Mouse (Mus musculus): ENCODE results near the gene Spon1. TPM values are rescaled to one million over a fixed set of nuclear protein-coding genes. Genes with fewer than 3 reads are reported as not detected.

The Spon1 gene
- polyA plus RNA-seq, 1 experiment, result 1.8 TPM

- no peaks in the 10 kb centered on the region for H3K27me3 ChIP-seq (ENCODE audit: control insufficient read depth, insufficient read depth, low read length, poor library complexity, severe bottlenecking)
- no peaks in the 10 kb centered on the region for H3K36me3 ChIP-seq (ENCODE audit: control insufficient read depth, insufficient read depth, low read length, poor library complexity, severe bottlenecking)
- H3K9ac ChIP-seq (ENCODE audit: low read depth, poor library complexity, severe bottlenecking), result no peak overlapping the region
- H3K9me3 ChIP-seq (replicated peaks; ENCODE audit: control insufficient read depth, insufficient read depth, low read length, poor library complexity, severe bottlenecking), result no peaks in the 10 kb centered on the region
- H3K4me1 ChIP-seq (ENCODE audit: control insufficient read depth, insufficient read depth, low read length), result peaks cover 3% of the 10 kb centered on the region
- H3K4me3 ChIP-seq (ENCODE audit: low read depth, low read length), result no peak overlapping the region
- H3K27ac ChIP-seq (ENCODE audit: insufficient read depth, low read length), result no peak overlapping the region
- TF ChIP-seq EP300 (IDR thresholded peaks at IDR 0.05; ENCODE audit: insufficient read depth, low read depth, low read length), result no peak
- TF ChIP-seq POLR2A (IDR thresholded peaks at IDR 0.05; ENCODE audit: insufficient read depth, low read length), result no peak
- no peak for TF ChIP-seq CTCF (IDR thresholded peaks at IDR 0.05; ENCODE audit: low read depth, low read length)
Measured at GRCm38 (mm10) chr7:113823026-113823425, 57.2 kb downstream of the Spon1 start.

DNA sequence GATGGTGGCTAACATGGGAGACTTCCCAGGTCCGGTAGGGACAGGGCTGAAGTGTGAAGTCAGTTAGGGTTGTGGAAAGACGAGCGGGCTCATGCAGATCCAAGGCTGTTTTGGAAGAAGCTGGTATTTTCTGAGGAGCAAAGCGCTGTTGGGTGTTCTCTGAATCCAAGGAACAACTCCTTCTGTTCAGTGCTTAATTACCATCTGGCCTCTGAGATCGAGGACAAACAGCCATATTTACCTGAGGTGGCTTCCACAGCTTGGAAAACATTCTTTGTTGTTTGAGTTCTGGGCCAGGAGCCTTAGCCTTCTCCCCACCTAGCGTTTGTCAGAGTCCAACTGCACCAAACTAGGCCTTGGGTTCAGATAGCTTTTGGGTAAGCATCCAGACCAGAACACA, 58.9 kb downstream of the Spon1 start:
- H3K4me1 ChIP-seq (ENCODE audit: control insufficient read depth, insufficient read depth, low read length), result peaks cover 4% of the 10 kb centered on the region
- no peaks in the 10 kb centered on the region for H3K36me3 ChIP-seq (ENCODE audit: control insufficient read depth, insufficient read depth, low read length, poor library complexity, severe bottlenecking)
- TF ChIP-seq EP300 (IDR thresholded peaks at IDR 0.05; ENCODE audit: insufficient read depth, low read depth, low read length), result no peak
- TF ChIP-seq CTCF (IDR thresholded peaks at IDR 0.05; ENCODE audit: low read depth, low read length), result no peak
- no peak for TF ChIP-seq POLR2A (IDR thresholded peaks at IDR 0.05; ENCODE audit: insufficient read depth, low read length)
- H3K4me3 ChIP-seq (ENCODE audit: low read depth, low read length), result no peak overlapping the region
- H3K9me3 ChIP-seq (replicated peaks; ENCODE audit: control insufficient read depth, insufficient read depth, low read length, poor library complexity, severe bottlenecking), result no peaks in the 10 kb centered on the region
- H3K27ac ChIP-seq (ENCODE audit: insufficient read depth, low read length), result no peak overlapping the region
- H3K27me3 ChIP-seq (ENCODE audit: control insufficient read depth, insufficient read depth, low read length, poor library complexity, severe bottlenecking), result no peaks in the 10 kb centered on the region
- no peak overlapping the region for H3K9ac ChIP-seq (ENCODE audit: low read depth, poor library complexity, severe bottlenecking)

- no peaks in the 10 kb centered on the region for H3K9me3 ChIP-seq (replicated peaks; ENCODE audit: control insufficient read depth, insufficient read depth, low read length, poor library complexity, severe bottlenecking)
- no peaks in the 10 kb centered on the region for H3K36me3 ChIP-seq (ENCODE audit: control insufficient read depth, insufficient read depth, low read length, poor library complexity, severe bottlenecking)
- no peak overlapping the region for H3K27ac ChIP-seq (ENCODE audit: insufficient read depth, low read length)
- TF ChIP-seq POLR2A (IDR thresholded peaks at IDR 0.05; ENCODE audit: insufficient read depth, low read length) (no peak), CTCF (IDR thresholded peaks at IDR 0.05; ENCODE audit: low read depth, low read length) (no peak), EP300 (IDR thresholded peaks at IDR 0.05; ENCODE audit: insufficient read depth, low read depth, low read length) (no peak)
- no peak overlapping the region for H3K9ac ChIP-seq (ENCODE audit: low read depth, poor library complexity, severe bottlenecking)
- no peaks in the 10 kb centered on the region for H3K27me3 ChIP-seq (ENCODE audit: control insufficient read depth, insufficient read depth, low read length, poor library complexity, severe bottlenecking)
- no peak overlapping the region for H3K4me3 ChIP-seq (ENCODE audit: low read depth, low read length)
- peaks cover 4% of the 10 kb centered on the region for H3K4me1 ChIP-seq (ENCODE audit: control insufficient read depth, insufficient read depth, low read length)
Measured at GRCm38 (mm10) chr7:113825498-113826205, 59.9 kb downstream of the Spon1 start.

DNA sequence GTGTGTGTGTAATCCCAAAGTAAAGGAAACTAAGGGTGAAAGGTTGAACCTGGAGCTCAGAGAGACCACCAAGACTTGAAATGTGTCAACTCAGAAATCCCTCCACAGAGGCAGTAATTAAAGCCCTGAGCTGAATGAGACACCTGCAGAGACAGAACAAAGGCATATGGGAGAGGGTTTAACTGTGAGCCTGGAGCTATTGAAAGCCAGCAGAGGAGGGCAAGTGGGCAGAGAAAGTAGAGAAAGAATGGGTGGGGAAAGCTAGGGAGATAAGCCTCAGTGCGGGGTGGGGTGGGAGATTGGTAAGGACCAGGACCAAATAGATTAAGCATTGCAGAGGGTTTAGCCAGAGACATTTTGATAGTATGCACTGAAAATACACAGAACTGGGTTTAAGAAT, 60.7 kb downstream of the Spon1 start:
- H3K9ac ChIP-seq (ENCODE audit: low read depth, poor library complexity, severe bottlenecking), result no peak overlapping the region
- peaks cover 4% of the 10 kb centered on the region for H3K4me1 ChIP-seq (ENCODE audit: control insufficient read depth, insufficient read depth, low read length)
- TF ChIP-seq EP300 (IDR thresholded peaks at IDR 0.05; ENCODE audit: insufficient read depth, low read depth, low read length) (no peak), CTCF (IDR thresholded peaks at IDR 0.05; ENCODE audit: low read depth, low read length) (no peak), POLR2A (IDR thresholded peaks at IDR 0.05; ENCODE audit: insufficient read depth, low read length) (no peak)
- H3K27me3 ChIP-seq (ENCODE audit: control insufficient read depth, insufficient read depth, low read length, poor library complexity, severe bottlenecking), result no peaks in the 10 kb centered on the region
- no peaks in the 10 kb centered on the region for H3K9me3 ChIP-seq (replicated peaks; ENCODE audit: control insufficient read depth, insufficient read depth, low read length, poor library complexity, severe bottlenecking)
- H3K4me3 ChIP-seq (ENCODE audit: low read depth, low read length), result no peak overlapping the region
- no peaks in the 10 kb centered on the region for H3K36me3 ChIP-seq (ENCODE audit: control insufficient read depth, insufficient read depth, low read length, poor library complexity, severe bottlenecking)
- no peak overlapping the region for H3K27ac ChIP-seq (ENCODE audit: insufficient read depth, low read length)

- Histone ChIP-seq H3K27ac (ENCODE audit: insufficient read depth, low read length) (no peak overlapping the region), H3K9me3 (replicated peaks; ENCODE audit: control insufficient read depth, insufficient read depth, low read length, poor library complexity, severe bottlenecking) (no peaks in the 10 kb centered on the region), H3K9ac (ENCODE audit: low read depth, poor library complexity, severe bottlenecking) (no peak overlapping the region), H3K4me1 (ENCODE audit: control insufficient read depth, insufficient read depth, low read length) (peaks cover 4% of the 10 kb centered on the region), H3K4me3 (ENCODE audit: low read depth, low read length) (no peak overlapping the region), H3K27me3 (ENCODE audit: control insufficient read depth, insufficient read depth, low read length, poor library complexity, severe bottlenecking) (no peaks in the 10 kb centered on the region), H3K36me3 (ENCODE audit: control insufficient read depth, insufficient read depth, low read length, poor library complexity, severe bottlenecking) (no peaks in the 10 kb centered on the region)
- TF ChIP-seq POLR2A (IDR thresholded peaks at IDR 0.05; ENCODE audit: insufficient read depth, low read length) (no peak), EP300 (IDR thresholded peaks at IDR 0.05; ENCODE audit: insufficient read depth, low read depth, low read length) (no peak), CTCF (IDR thresholded peaks at IDR 0.05; ENCODE audit: low read depth, low read length) (no peak)
Measured at GRCm38 (mm10) chr7:113828122-113828571, 62.3 kb downstream of the Spon1 start.

DNA sequence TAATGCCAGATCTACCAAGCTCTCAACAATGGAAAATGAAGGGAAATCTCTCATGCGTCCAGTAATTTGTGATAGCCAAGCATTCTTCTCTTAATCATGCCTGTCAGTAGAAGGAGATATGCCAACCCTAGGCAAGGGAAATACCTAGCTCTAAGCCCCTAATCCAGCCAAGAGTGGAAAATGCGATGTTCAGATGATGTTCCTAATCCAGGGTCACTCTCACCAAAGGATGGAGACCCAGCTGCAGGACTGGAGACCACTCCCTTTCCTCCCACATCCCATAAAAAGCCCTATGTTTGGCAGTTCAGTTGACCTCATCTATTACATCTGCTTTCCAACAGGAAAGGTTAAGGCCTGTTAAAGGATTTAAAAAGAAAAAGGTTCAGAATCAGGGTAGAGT, 62.8 kb downstream of the Spon1 start:
- Histone ChIP-seq H3K9ac (ENCODE audit: low read depth, poor library complexity, severe bottlenecking) (no peak overlapping the region), H3K27ac (ENCODE audit: insufficient read depth, low read length) (no peak overlapping the region), H3K9me3 (replicated peaks; ENCODE audit: control insufficient read depth, insufficient read depth, low read length, poor library complexity, severe bottlenecking) (no peaks in the 10 kb centered on the region), H3K4me1 (ENCODE audit: control insufficient read depth, insufficient read depth, low read length) (peaks cover 4% of the 10 kb centered on the region), H3K36me3 (ENCODE audit: control insufficient read depth, insufficient read depth, low read length, poor library complexity, severe bottlenecking) (no peaks in the 10 kb centered on the region), H3K27me3 (ENCODE audit: control insufficient read depth, insufficient read depth, low read length, poor library complexity, severe bottlenecking) (no peaks in the 10 kb centered on the region), H3K4me3 (ENCODE audit: low read depth, low read length) (no peak overlapping the region)
- no peak for TF ChIP-seq POLR2A (IDR thresholded peaks at IDR 0.05; ENCODE audit: insufficient read depth, low read length)

Data from ES-Bruce4 (cell line).